Mouse (Mus musculus): ENCODE data around the gene Dffa.

Gene Dffa

GRCm38 (mm10) chr4:149103875-149104561 lies at the start of gene Dffa:
Gene Dffa, plus strand, starts transcription at chr4:149104146.
- peak; percentile 89 to 95 for DNase-seq (ENCODE audit: low spot score in 2 of 2)

- no peak for DNase-seq (ENCODE audit: low spot score in 2 of 2)
These were observed 48.1 kb upstream of the Dffa start for GRCm38 (mm10) chr4:149055847-149056246.

GRCm38 (mm10) chr4:149056957-149057356 lies 47.0 kb upstream of the Dffa start:
- no peak for DNase-seq (ENCODE audit: low spot score in 2 of 2)

GRCm38 (mm10) chr4:149057470-149057869 lies 46.5 kb upstream of the Dffa start:
- DNase-seq (ENCODE audit: low spot score in 2 of 2), result no peak

GRCm38 (mm10) chr4:149058298-149058697 lies 45.6 kb upstream of the Dffa start:
- peak in 1 of 2 experiments; percentile 31 for DNase-seq (ENCODE audit: low spot score in 2 of 2)

GRCm38 (mm10) chr4:149059713-149060112 lies 44.2 kb upstream of the Dffa start:
- DNase-seq (ENCODE audit: low spot score in 2 of 2), result no peak

GRCm38 (mm10) chr4:149060621-149061431 lies 43.1 kb upstream of the Dffa start:
- peak in 1 of 2 experiments; percentile 9 for DNase-seq (ENCODE audit: low spot score in 2 of 2)

GRCm38 (mm10) chr4:149061432-149061718 lies 42.6 kb upstream of the Dffa start:
- no peak for DNase-seq (ENCODE audit: low spot score in 2 of 2)

GRCm38 (mm10) chr4:149062406-149063318 lies 41.3 kb upstream of the Dffa start:
- DNase-seq (ENCODE audit: low spot score in 2 of 2), result no peak

GRCm38 (mm10) chr4:149064061-149064854 lies 39.7 kb upstream of the Dffa start:
- DNase-seq (ENCODE audit: low spot score in 2 of 2), result no peak

- no peak for DNase-seq (ENCODE audit: low spot score in 2 of 2)
These were observed 37.0 kb upstream of the Dffa start for GRCm38 (mm10) chr4:149066672-149067551.

- DNase-seq (ENCODE audit: low spot score in 2 of 2), result no peak
These were observed 28.9 kb upstream of the Dffa start for GRCm38 (mm10) chr4:149075073-149075472.

- peak; percentile 68 to 80 for DNase-seq (ENCODE audit: low spot score in 2 of 2)
These were observed 27.9 kb upstream of the Dffa start for GRCm38 (mm10) chr4:149075871-149076575.

GRCm38 (mm10) chr4:149078261-149078660 lies 25.7 kb upstream of the Dffa start:
- no peak for DNase-seq (ENCODE audit: low spot score in 2 of 2)

GRCm38 (mm10) chr4:149079629-149080028 lies 24.3 kb upstream of the Dffa start:
- DNase-seq (ENCODE audit: low spot score in 2 of 2), result no peak

- DNase-seq (ENCODE audit: low spot score in 2 of 2), result no peak
These were observed 23.8 kb upstream of the Dffa start for GRCm38 (mm10) chr4:149080111-149080510.

- DNase-seq (ENCODE audit: low spot score in 2 of 2), result peak in 1 of 2 experiments; percentile 6
These were observed 22.4 kb upstream of the Dffa start for GRCm38 (mm10) chr4:149081528-149081927.

- no peak for DNase-seq (ENCODE audit: low spot score in 2 of 2)
These were observed 18.6 kb upstream of the Dffa start for GRCm38 (mm10) chr4:149085381-149085780.

- no peak for DNase-seq (ENCODE audit: low spot score in 2 of 2)
These were observed 12.6 kb upstream of the Dffa start for GRCm38 (mm10) chr4:149091364-149091763.

- DNase-seq (ENCODE audit: low spot score in 2 of 2), result no peak
These were observed 6.0 kb upstream of the Dffa start for GRCm38 (mm10) chr4:149097956-149098355.

Measured in frontal cortex, postnatal 36 days (tissue).